Mouse (Mus musculus) liver, embryonic 14.5 days (tissue): ENCODE results near the gene Piga.

Source experiments
- CTCF ChIP-seq: IDR thresholded peaks from 2 replicates; pipeline ENCODE4 v1.5.1; 2016; ENCODE audit warnings: antibody characterized with exemption, low read depth, control low read depth
- EP300 ChIP-seq: IDR thresholded peaks from 2 replicates; pipeline ENCODE4 v1.6.1; 2016; ENCODE audit warnings: antibody characterized with exemption, low read depth

GRCm38 (mm10) chrX:164374586-164374985 lies 45.0 kb upstream of the Piga start:
- no peak for TF ChIP-seq EP300
- no peak for TF ChIP-seq CTCF
